Mouse (Mus musculus) limb, embryonic 14.5 days (tissue): ENCODE results near the gene Ccdc167. TPM values are rescaled to one million over a fixed set of nuclear protein-coding genes. Genes with fewer than 3 reads are reported as not detected.

Experiments used
- ATAC-seq: fragments of 200-750 bp; cut with Nextera tagmentation; 2 replicates; pipeline ENCODE4 v1.8.0; 2017; ENCODE audit warnings: low read depth, moderate number of reproducible peaks, moderate TSS enrichment; ENCODE audit not compliant: low FRiP score
- DNase-seq: peaks from one replicate; pipeline ENCODE4 v3.0.0-alpha.2; 2015; ENCODE audit warnings: low spot score
- H3K27ac ChIP-seq: fragments of 300-500 bp; sonication (generic); replicated peaks from 2 replicates; pipeline ENCODE4 v1.5.1; 2014; ENCODE audit warnings: low read depth, mild to moderate bottlenecking, low read length, moderate library complexity, mixed read lengths
- H3K27me3 ChIP-seq: fragments of 300-500 bp; sonication (generic); 2 replicates; pipeline ENCODE4 v1.6.1; 2014; ENCODE audit warnings: low read length, mixed read lengths; ENCODE audit not compliant: control insufficient read depth, insufficient read depth
- H3K36me3 ChIP-seq: fragments of 300-500 bp; sonication (generic); 2 replicates; pipeline ENCODE4 v1.6.1; 2014; ENCODE audit warnings: mild to moderate bottlenecking, low read length, moderate library complexity, mixed read lengths; ENCODE audit not compliant: control insufficient read depth, insufficient read depth
- H3K4me1 ChIP-seq: fragments of 300-500 bp; sonication (generic); 2 replicates; pipeline ENCODE4 v1.6.1; 2014; ENCODE audit warnings: antibody characterized with exemption, low read length, mixed read lengths; ENCODE audit not compliant: control insufficient read depth, insufficient read depth
- H3K4me2 ChIP-seq: fragments of 300-500 bp; sonication (generic); replicated peaks from 2 replicates; pipeline ENCODE4 v1.6.1; 2014; ENCODE audit warnings: low read depth, mild to moderate bottlenecking, low read length, moderate library complexity; ENCODE audit not compliant: severe bottlenecking
- H3K4me3 ChIP-seq: fragments of 300-500 bp; sonication (generic); replicated peaks from 2 replicates; pipeline ENCODE4 v1.5.1; 2014; ENCODE audit warnings: low read length
- H3K9ac ChIP-seq: fragments of 300-500 bp; sonication (generic); 2 replicates; pipeline ENCODE4 v1.6.1; 2014; ENCODE audit warnings: mild to moderate bottlenecking, low read depth, low read length, moderate library complexity; ENCODE audit not compliant: severe bottlenecking
- H3K9me3 ChIP-seq: fragments of 300-500 bp; sonication (generic); 2 replicates; pipeline ENCODE4 v1.6.1; 2016; ENCODE audit warnings: low read length; ENCODE audit not compliant: control insufficient read depth
- POLR2A ChIP-seq: fragments of 200-500 bp; IDR thresholded peaks from 2 replicates; pipeline ENCODE4 v1.8.0; 2012; ENCODE audit warnings: inconsistent platforms, mild to moderate bottlenecking, moderate library complexity, borderline replicate concordance; ENCODE audit not compliant: insufficient read depth, insufficient read length; ENCODE audit errors: extremely low read depth
- WGBS: fragments of 180-500 bp; shearing (Covaris S2); extraction: QIAGEN DNeasy Blood & Tissue Kit; methylation state at CpG from one replicate; pipeline ENCODE4 v1.1.7; 2014; 5-methylcytosine and 5-hydroxymethylcytosine counted together
- polyA plus RNA-seq, 2 experiments: library from polyadenylated mRNA; depleted of rRNA in 1 of 2; stranded (reverse) in 1 of 2; unstranded in 1 of 2; fragments of >200 nt; fragmentation: Nextera tagmentation in 1 of 2; extraction: Ambion mirVana in 1 of 2; gene quantifications; 2 replicates each; pipeline versions ENCODE4 v1.2.1 to v1.2.3; 2012 to 2014

The Ccdc167 gene
- polyA plus RNA-seq, 2 experiments: 15.8 to 19.3 TPM

DNA sequence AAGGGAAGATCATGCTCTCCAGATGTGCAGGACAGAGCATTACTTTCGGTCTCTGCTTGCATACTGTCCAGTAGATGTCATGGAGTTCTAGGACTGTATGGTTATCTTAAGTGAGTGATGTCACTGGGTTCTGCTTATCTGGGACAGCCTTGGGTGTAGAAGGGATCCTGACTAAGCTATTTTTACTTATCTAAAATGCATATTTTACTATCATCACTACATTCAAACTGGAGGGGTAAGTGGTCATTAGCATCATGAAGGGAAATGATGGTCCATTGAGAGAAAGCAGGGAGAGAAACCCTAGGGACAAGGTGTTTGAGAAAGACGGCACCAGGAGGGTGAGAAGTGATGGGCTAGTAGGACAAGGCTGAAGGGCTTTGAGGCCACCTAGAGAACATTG, 58.6 kb downstream of the Ccdc167 start:
- WGBS: 77% methylated on average over 2 of the region's 2 CpGs
- H3K27ac ChIP-seq: no peak overlapping the region
- H3K4me2 ChIP-seq: no peak overlapping the region
- no peak for DNase-seq
- peaks cover 3% of the 10 kb centered on the region; the same call in 1 of the 2 replicates for H3K4me1 ChIP-seq
- no peaks in the 10 kb centered on the region for H3K9me3 ChIP-seq
- H3K36me3 ChIP-seq: no peaks in the 10 kb centered on the region
- no peak overlapping the region for H3K4me3 ChIP-seq
- no peak overlapping the region for H3K9ac ChIP-seq
- ATAC-seq: no peak
- TF ChIP-seq POLR2A: no peak
- no peaks in the 10 kb centered on the region for H3K27me3 ChIP-seq

DNA sequence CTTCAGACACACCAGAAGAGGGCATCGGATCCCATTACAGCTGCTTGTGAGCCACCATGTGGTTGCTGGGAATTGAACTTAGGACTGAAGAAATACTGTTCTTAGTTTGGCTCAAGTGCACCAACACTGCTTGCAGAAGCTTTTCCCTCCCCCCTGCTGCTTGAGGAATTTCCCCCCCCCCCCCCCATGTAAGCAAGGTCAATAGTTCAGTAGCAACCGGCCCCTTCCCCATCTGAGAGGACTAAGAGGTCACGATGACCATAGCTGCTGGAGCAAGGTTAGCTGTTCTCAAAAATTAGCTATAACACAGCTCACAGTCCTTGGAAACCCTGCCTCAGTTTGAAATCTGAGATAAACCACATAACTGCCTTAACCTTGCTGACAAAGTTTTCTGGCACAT, 74.6 kb downstream of the Ccdc167 start:
- Histone ChIP-seq H3K36me3 (peaks cover 53% of the 10 kb centered on the region), H3K9me3 (no peaks in the 10 kb centered on the region), H3K4me2 (no peak overlapping the region), H3K4me3 (no peak overlapping the region), H3K4me1 (no peaks in the 10 kb centered on the region), H3K27ac (no peak overlapping the region), H3K9ac (no peak overlapping the region), H3K27me3 (no peaks in the 10 kb centered on the region)
- TF ChIP-seq POLR2A: no peak
- no peak for ATAC-seq
- 67% methylated on average over 3 of the region's 3 CpGs for WGBS
- no peak for DNase-seq

GRCm38 (mm10) chr17:29640971-29641370, 75.9 kb downstream of the Ccdc167 start:
- ATAC-seq (no peak), DNase-seq (no peak)
- 93% methylated on average over 11 of the region's 11 CpGs for WGBS
- no peak overlapping the region for H3K4me2 ChIP-seq
- no peak overlapping the region for H3K9ac ChIP-seq
- peaks cover 65% of the 10 kb centered on the region for H3K36me3 ChIP-seq
- no peak overlapping the region for H3K4me3 ChIP-seq
- no peak for TF ChIP-seq POLR2A
- no peaks in the 10 kb centered on the region for H3K27me3 ChIP-seq
- no peaks in the 10 kb centered on the region for H3K4me1 ChIP-seq
- H3K27ac ChIP-seq: no peak overlapping the region
- H3K9me3 ChIP-seq: no peaks in the 10 kb centered on the region

- no peak for DNase-seq
- 84% methylated on average over 7 of the region's 8 CpGs for WGBS
- TF ChIP-seq POLR2A: no peak
Observed at GRCm38 (mm10) chr17:29637895-29638294, 78.9 kb downstream of the Ccdc167 start.

DNA sequence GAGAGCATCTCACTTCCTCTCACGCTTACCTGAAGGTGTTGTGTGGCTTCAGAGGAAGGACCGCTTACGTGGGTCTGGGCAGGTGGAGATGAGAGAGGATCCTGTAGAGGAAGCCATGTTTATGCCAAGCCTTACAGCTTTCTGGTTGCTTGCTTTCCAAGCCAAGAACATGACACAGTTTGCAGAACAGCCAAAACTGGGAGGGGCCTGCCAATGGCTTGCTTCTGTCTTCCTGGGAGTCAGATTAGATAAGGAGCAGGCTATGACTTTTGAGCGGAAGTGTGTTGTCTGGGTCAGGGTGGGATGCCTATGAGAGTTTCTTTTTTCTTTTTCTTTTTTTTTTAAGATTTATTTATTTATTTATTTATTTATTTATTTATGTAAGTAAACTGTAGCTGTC, 79.5 kb downstream of the Ccdc167 start:
- H3K4me3 ChIP-seq: no peak overlapping the region
- no peak overlapping the region for H3K9ac ChIP-seq
- ATAC-seq: no peak
- H3K36me3 ChIP-seq: peaks cover 82% of the 10 kb centered on the region
- H3K4me2 ChIP-seq: no peak overlapping the region
- 97% methylated on average over 4 of the region's 4 CpGs for WGBS
- DNase-seq: no peak
- no peaks in the 10 kb centered on the region for H3K9me3 ChIP-seq
- no peak for TF ChIP-seq POLR2A
- H3K4me1 ChIP-seq: no peaks in the 10 kb centered on the region
- no peaks in the 10 kb centered on the region for H3K27me3 ChIP-seq
- H3K27ac ChIP-seq: no peak overlapping the region

More at GRCm38 (mm10) chr17:29637895-29638294, 78.9 kb downstream of the Ccdc167 start:
- Histone ChIP-seq H3K9ac (no peak overlapping the region), H3K27me3 (no peaks in the 10 kb centered on the region), H3K4me2 (no peak overlapping the region), H3K9me3 (no peaks in the 10 kb centered on the region), H3K4me3 (no peak overlapping the region), H3K36me3 (peaks cover 84% of the 10 kb centered on the region), H3K27ac (no peak overlapping the region), H3K4me1 (no peaks in the 10 kb centered on the region)
- no peak for ATAC-seq

Other genes starting within 250 kb of the Ccdc167 start
- gene Pim1, start 226.3 kb downstream of the Ccdc167 start, polyA plus RNA-seq (2012; rRNA removed): 18.4 and 23.3 TPM in 2 replicates
- gene Pim1, start 226.3 kb downstream of the Ccdc167 start, polyA plus RNA-seq (2014; fragmentation: Nextera tagmentation; extraction: Ambion mirVana): 15.7 TPM in 2 replicates
- gene Gm17657, start 167.4 kb downstream of the Ccdc167 start, polyA plus RNA-seq (2012; rRNA removed): 0.04 TPM in 1 of 2 replicates, not detected in the other
- gene Gm17657, start 167.4 kb downstream of the Ccdc167 start, polyA plus RNA-seq (2014; fragmentation: Nextera tagmentation; extraction: Ambion mirVana): not detected in 2 replicates
- gene Tbc1d22b, start 167.3 kb downstream of the Ccdc167 start, polyA plus RNA-seq (2012; rRNA removed): 24.0 and 27.2 TPM in 2 replicates
- 15.2 and 15.7 TPM in 2 replicates for gene Tbc1d22b, start 167.3 kb downstream of the Ccdc167 start, polyA plus RNA-seq (2014; fragmentation: Nextera tagmentation; extraction: Ambion mirVana)
- gene Tmem217, start 164.7 kb downstream of the Ccdc167 start, polyA plus RNA-seq (2012; rRNA removed): 0.09 and 0.28 TPM in 2 replicates
- gene Tmem217, start 164.7 kb downstream of the Ccdc167 start, polyA plus RNA-seq (2014; fragmentation: Nextera tagmentation; extraction: Ambion mirVana): 0.40 and 0.41 TPM in 2 replicates
- gene Rnf8, start 102.3 kb downstream of the Ccdc167 start, polyA plus RNA-seq (2012; rRNA removed): 37.9 and 55.5 TPM in 2 replicates
- 75.4 and 90.7 TPM in 2 replicates for gene Rnf8, start 102.3 kb downstream of the Ccdc167 start, polyA plus RNA-seq (2014; fragmentation: Nextera tagmentation; extraction: Ambion mirVana)
- gene Gm28043, start 102.2 kb downstream of the Ccdc167 start, polyA plus RNA-seq (2012; rRNA removed): 2.6 and 2.8 TPM in 2 replicates
- 3.5 and 3.6 TPM in 2 replicates for gene Gm28043, start 102.2 kb downstream of the Ccdc167 start, polyA plus RNA-seq (2014; fragmentation: Nextera tagmentation; extraction: Ambion mirVana)
- gene Cmtr1, start 56.4 kb downstream of the Ccdc167 start, polyA plus RNA-seq (2012; rRNA removed): 42.8 and 54.3 TPM in 2 replicates
- 95.8 and 109 TPM in 2 replicates for gene Cmtr1, start 56.4 kb downstream of the Ccdc167 start, polyA plus RNA-seq (2014; fragmentation: Nextera tagmentation; extraction: Ambion mirVana)